Mouse (Mus musculus) MN1 (cell line): ENCODE data around the gene Ahr.

Experiments
- DNase-seq: peaks from one replicate; pipeline ENCODE4 v3.0.0-alpha.2; 2016; ENCODE audit warnings: low spot score

Ahr gene

GRCm38 (mm10) chr12:35534754-35535236 is at the start of gene Ahr:
Ahr (minus strand) TSS chr12:35535038.
- DNase-seq: no peak

DNA sequence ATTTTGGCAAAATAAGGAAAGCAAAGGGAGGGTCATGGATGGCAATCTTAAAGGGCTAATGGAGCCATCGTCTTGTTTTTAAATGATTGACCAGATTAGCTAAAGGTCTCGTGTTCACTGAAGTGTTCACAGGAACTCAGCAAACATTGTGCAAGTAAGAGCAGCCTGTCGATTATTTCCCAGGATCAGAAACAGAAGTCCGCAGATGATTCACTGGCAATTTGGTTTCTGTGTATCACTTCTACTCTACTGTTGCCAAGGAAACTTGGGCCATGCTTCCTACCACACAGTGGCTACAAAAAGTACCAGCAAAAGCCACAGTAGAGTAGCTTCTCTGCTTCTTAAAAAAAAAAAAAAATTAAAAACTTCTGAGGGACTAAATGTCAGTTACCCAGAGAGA is 44.0 kb upstream of the Ahr start:
- no peak for DNase-seq

GRCm38 (mm10) chr12:35576107-35576506 is 41.3 kb upstream of the Ahr start:
- DNase-seq: no peak

DNA sequence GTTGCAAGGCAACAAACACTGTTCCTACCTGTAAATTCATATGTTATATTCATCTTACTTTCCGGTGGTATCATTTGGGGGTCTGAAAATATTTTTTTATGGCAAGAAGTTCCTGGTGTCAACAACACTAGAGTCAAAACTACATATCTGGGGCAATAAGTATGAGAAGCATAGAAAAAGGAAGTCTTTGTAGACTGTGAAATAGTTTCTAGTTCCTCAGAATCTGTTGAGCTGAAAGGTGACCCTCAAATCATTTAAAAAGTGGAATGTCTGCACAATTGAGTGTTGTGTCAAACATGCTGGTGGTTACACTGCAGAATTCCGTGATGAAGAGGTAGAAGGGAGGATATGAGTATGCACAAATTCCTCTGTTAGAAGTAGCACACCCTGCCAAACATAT is 38.9 kb upstream of the Ahr start:
- DNase-seq: no peak

DNA sequence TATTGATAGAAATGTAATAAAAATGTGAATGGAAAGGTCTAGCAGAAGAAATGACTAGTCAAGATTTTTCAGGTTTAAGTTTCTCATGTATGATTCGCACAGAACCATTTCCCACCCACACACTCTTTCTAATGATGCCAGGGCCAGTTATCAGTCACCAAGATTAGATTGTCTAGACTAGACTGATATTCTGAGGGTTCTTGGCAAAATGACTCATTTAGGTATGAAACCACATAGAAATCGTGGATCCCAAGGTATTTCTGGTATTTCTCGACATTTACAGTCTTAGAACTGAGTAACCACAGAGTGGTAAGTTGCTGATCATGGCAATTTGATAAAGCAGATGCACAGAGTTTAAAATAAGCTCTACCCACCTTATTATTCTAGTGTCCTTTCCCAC is 28.0 kb upstream of the Ahr start:
- no peak for DNase-seq

DNA sequence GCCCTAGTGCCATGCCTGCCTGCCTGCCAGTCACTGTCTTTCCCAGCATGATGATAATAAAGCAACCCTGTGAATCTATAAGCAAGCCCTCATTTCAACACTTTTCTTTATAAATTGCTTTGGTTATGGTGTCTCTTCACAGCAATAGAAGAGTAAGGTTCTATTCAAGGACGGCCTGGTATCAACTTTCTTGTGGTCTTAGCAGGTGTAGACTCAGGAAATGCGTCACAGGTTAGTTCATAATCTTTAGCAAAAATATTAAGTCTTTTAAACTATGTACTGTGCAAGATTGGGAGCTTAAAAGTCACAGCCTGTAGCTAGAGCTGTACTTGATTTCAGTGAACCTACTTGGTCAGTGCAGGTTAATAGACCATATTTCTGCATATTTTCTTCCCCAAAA is 24.0 kb upstream of the Ahr start:
- no peak for DNase-seq

GRCm38 (mm10) chr12:35555925-35556324 is 21.1 kb upstream of the Ahr start:
- no peak for DNase-seq

DNA sequence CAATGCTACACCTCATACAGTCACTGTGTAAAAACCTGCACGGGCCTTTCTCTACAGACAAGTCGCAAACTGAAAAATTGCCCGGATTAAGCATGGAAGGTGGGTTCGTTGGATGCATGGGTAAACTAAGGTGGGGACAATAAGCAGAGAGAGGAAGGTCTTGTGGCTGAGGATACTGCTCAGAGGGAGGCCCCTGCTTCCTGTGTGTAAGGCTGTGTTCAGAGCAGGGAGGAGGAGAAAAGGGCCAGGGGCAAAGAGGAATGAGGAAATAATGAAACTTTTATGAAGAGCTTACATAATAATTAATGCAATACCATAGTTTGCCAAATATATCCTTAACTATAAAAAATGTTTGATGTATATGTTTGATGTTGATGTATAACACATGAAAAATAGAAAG is 19.5 kb upstream of the Ahr start:
- no peak for DNase-seq

- DNase-seq: no peak
These were observed 18.3 kb upstream of the Ahr start for GRCm38 (mm10) chr12:35553174-35553573.

DNA sequence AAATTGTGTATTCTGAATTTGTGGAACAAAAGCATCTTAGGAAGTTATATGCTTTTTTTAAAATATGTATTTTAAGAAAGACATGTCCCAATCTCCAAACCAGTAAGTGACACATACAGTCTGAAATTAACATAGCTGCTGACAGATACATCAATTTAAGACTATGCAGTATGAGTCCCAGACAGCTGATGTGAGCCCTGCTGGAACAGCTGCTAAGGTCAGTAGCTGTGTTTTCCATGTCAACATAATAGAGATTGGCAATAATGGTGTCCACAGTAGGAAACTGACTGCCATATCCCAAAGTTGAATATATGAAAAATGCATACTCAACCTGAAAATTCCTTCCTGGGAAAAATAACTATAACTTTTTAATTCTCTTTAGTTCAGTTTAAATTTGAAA is 15.5 kb upstream of the Ahr start:
- no peak for DNase-seq

DNA sequence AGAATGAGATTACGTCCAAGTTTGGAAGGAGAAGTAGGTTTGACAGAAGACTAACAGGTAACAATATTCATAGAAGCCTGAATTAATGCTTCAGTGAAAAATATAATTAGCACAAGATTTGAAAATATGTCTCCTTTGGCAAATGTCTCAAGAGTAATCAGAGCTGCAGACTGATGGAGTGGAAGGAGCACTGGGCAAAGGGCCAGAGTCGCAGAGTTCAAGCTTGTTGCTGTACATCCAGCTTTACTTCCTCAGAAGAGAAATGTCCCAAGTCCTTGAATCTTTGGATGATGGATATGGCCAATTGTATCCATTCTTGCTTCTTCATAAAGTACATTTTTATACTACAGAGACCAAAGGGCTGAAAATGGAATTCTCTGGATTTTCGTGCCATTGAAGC is 8.0 kb upstream of the Ahr start:
- no peak for DNase-seq

DNA sequence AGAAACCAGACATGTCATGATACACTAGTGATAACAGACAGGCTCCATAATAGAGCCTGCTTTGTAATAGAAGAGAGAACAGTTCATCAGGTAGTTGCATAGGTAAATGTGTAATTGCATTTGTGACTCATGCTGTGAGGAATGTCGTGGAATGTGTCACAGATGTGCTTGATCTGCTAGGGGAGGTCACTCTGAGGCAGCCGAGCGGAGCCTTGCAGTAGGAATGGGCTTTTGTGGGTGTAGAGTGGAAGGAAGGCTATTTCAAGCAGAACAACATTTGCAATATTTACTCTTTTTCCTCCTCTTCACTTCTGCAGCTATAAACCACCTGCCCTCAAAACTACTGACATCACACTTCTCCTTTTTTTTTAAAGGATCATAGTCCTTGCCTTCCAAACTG is 4.0 kb upstream of the Ahr start:
- DNase-seq: no peak

- no peak for DNase-seq
These were observed 604 bp downstream of the Ahr start for GRCm38 (mm10) chr12:35534114-35534753.

DNA sequence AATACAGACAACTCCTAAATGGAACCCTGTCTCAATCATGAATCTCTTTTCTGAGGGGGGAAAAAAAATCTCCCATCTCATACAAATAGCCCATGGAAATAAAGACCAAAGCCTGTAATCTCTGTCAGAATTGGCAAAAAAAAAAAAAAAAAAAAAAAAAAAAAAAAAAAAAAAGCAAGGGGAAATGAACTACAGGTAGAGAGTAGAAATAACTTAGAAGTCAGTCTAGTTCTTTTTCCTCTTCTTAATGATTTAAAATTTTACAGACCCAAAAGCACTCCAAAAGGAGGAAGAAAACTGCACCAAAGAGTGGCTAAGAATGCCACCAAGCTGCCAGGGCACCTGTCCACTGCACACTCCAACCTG is 1.1 kb downstream of the Ahr start:
- no peak for DNase-seq

DNA sequence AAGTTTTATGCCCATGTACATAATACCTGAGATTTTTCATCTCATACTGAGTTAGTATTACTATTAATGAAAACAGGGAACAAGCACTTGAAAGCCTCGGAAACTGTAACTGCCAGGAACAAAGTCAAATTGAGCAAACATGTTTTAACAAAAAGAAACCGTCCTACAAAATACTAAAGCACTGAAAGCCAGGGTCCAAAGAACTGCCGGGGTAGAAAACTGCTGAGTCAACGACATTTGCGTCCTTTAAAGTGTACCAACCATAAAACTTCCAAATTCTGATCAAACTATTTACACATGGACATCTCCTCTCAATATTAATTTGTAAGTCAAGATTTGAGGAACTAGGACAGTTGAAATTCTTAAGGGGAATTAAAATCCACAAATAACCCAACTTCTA is 1.7 kb downstream of the Ahr start:
- no peak for DNase-seq

DNA sequence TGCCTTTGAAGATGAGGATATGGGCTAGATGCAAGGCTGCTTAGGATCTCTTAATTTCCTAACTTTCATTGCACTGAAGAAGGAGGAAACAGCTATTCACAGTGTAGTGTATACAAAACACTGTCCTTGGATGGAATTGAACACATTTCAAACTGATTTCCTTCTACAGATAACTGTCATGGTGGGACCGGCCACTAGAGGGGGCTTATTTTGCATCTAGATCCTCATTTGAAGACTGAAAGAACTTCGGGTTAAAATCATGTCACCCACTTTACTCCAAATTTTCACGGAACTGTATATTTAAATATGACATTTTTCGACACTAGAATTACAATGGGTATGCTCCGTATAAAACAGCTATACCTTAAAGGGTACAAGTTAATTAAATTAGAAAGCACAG is 2.7 kb downstream of the Ahr start:
- DNase-seq: no peak

- DNase-seq: no peak
These were observed 4.3 kb downstream of the Ahr start for GRCm38 (mm10) chr12:35530587-35530986.

GRCm38 (mm10) chr12:35527429-35527828 is 7.4 kb downstream of the Ahr start:
- no peak for DNase-seq

- no peak for DNase-seq
These were observed 12.2 kb downstream of the Ahr start for GRCm38 (mm10) chr12:35522585-35523103.

- DNase-seq: no peak
These were observed 19.2 kb downstream of the Ahr start for GRCm38 (mm10) chr12:35515621-35516020.

DNA sequence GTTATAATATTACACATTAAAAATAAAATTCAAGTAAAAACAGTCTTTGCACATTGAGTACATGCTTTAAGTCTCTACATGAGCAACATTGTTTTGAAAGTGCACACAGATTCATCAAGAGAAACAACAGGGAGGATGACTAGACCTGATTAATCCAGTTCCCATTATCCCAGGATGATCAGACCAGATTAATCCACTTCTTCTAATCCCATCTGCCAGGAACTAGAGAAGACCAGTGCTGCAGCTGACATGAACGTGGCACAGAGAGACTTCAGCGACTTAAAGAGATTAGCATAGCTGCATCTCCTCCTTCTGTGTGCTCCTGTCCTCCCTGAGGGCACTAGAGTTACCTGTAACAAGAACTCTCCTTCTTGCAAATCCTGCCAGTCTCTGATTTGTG is 20.2 kb downstream of the Ahr start:
- no peak for DNase-seq

DNA sequence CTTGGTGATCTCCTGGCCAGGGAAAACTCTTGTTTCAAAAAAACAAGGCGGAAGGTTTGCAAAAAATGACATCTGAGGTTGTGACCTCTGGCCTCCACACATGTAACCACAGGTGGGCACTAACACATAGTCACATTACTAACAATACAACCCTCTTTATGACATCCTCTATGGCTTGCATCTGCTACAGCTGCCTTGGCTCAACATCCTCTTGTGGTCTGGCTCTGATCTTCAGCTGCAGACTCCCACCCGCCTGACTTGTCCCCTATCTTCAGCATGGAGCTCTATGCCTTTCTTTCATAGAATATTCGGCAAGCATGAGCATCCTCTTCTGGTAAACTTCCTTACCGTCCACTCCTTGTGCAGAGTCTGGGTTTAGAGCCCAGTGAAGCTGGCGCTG is 24.1 kb downstream of the Ahr start:
- no peak for DNase-seq

DNA sequence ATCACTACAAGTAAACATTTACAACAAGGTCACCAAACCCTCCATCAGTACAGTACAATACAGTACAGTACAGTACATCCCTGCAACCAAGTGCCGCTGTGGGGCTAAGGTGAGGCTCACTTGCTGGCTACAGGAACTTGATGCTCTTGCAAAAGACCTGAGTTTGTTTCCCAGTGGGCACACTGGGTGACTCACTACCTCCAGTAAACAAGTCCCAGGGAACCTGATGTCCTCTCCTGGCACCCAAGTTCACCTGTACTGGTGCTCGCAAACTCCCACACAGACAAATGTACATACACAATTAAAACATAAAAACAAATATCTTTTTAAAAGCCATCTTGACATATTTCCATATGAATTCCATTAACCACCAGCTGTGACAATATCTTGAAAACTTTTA is 28.5 kb downstream of the Ahr start:
- no peak for DNase-seq

GRCm38 (mm10) chr12:35504081-35504480 is 30.8 kb downstream of the Ahr start:
- DNase-seq: no peak
